Mouse (Mus musculus): ENCODE data around the gene Gm13889. TPM values are rescaled to one million over a fixed set of nuclear protein-coding genes. Genes with fewer than 3 reads are reported as not detected.
A peak's percentile ranks its signal among the peaks of the same experiment; 100 is the strongest.

Gm13889 gene
- polyA plus RNA-seq, 1 experiment from 2014 or later = 10.6 TPM

GRCm38 (mm10) chr2:93963802-93964201 is 6.8 kb upstream of the Gm13889 start:
- Histone ChIP-seq H3K27ac (replicated peaks; ENCODE audit: low read depth, low read length) (no peak overlapping the region), H3K36me3 (ENCODE audit: control insufficient read depth, insufficient read depth, low read length) (no peaks in the 10 kb centered on the region), H3K4me1 (ENCODE audit: control insufficient read depth, insufficient read depth, low read length) (no peaks in the 10 kb centered on the region), H3K4me2 (ENCODE audit: low read depth, low read length) (no peak overlapping the region), H3K4me3 (ENCODE audit: low read depth, low read length) (no peak overlapping the region), H3K9me3 (ENCODE audit: control insufficient read depth, low read length) (no peaks in the 10 kb centered on the region), H3K27me3 (replicated peaks; ENCODE audit: control insufficient read depth, insufficient read depth, low read length) (no peaks in the 10 kb centered on the region), H3K9ac (ENCODE audit: low read depth, low read length) (no peak overlapping the region)
- WGBS = 38% methylated on average over 1 of the region's 1 CpGs
- ATAC-seq (ENCODE audit: low read depth) (no peak), DNase-seq (ENCODE audit: low spot score) (no peak)

- WGBS = 69% methylated on average over 8 of the region's 8 CpGs
- Histone ChIP-seq H3K36me3 (ENCODE audit: control insufficient read depth, insufficient read depth, low read length) (no peaks in the 10 kb centered on the region), H3K4me1 (ENCODE audit: control insufficient read depth, insufficient read depth, low read length) (no peaks in the 10 kb centered on the region), H3K4me2 (ENCODE audit: low read depth, low read length) (no peak overlapping the region), H3K27me3 (replicated peaks; ENCODE audit: control insufficient read depth, insufficient read depth, low read length) (peaks cover 20% of the 10 kb centered on the region), H3K27ac (replicated peaks; ENCODE audit: low read depth, low read length) (no peak overlapping the region), H3K9ac (ENCODE audit: low read depth, low read length) (no peak overlapping the region), H3K4me3 (ENCODE audit: low read depth, low read length) (no peak overlapping the region), H3K9me3 (ENCODE audit: control insufficient read depth, low read length) (no peaks in the 10 kb centered on the region)
- DNase-seq (ENCODE audit: low spot score) (no peak), ATAC-seq (ENCODE audit: low read depth) (no peak)
Measured at GRCm38 (mm10) chr2:93961716-93962115, 4.7 kb upstream of the Gm13889 start.

- no peak overlapping the region for H3K9ac ChIP-seq (ENCODE audit: low read depth, low read length)
- WGBS = 74% methylated on average over 8 of the region's 8 CpGs
- ATAC-seq (ENCODE audit: low read depth) (no peak), DNase-seq (ENCODE audit: low spot score) (no peak)
- peaks cover 5% of the 10 kb centered on the region; the same call in 1 of the 2 replicates for H3K4me1 ChIP-seq (ENCODE audit: control insufficient read depth, insufficient read depth, low read length)
- H3K4me3 ChIP-seq (ENCODE audit: low read depth, low read length) = no peak overlapping the region
- peaks cover 42% of the 10 kb centered on the region for H3K27me3 ChIP-seq (replicated peaks; ENCODE audit: control insufficient read depth, insufficient read depth, low read length)
- H3K27ac ChIP-seq (replicated peaks; ENCODE audit: low read depth, low read length) = no peak overlapping the region
- H3K36me3 ChIP-seq (ENCODE audit: control insufficient read depth, insufficient read depth, low read length) = no peaks in the 10 kb centered on the region
- no peaks in the 10 kb centered on the region for H3K9me3 ChIP-seq (ENCODE audit: control insufficient read depth, low read length)
- no peak overlapping the region for H3K4me2 ChIP-seq (ENCODE audit: low read depth, low read length)
Measured at GRCm38 (mm10) chr2:93959346-93959745, 2.3 kb upstream of the Gm13889 start.

- H3K36me3 ChIP-seq (ENCODE audit: control insufficient read depth, insufficient read depth, low read length) = no peaks in the 10 kb centered on the region
- no peak overlapping the region for H3K27ac ChIP-seq (replicated peaks; ENCODE audit: low read depth, low read length)
- peaks cover 54% of the 10 kb centered on the region for H3K27me3 ChIP-seq (replicated peaks; ENCODE audit: control insufficient read depth, insufficient read depth, low read length)
- no peaks in the 10 kb centered on the region for H3K9me3 ChIP-seq (ENCODE audit: control insufficient read depth, low read length)
- 65% methylated on average over 3 of the region's 3 CpGs for WGBS
- H3K4me2 ChIP-seq (ENCODE audit: low read depth, low read length) = no peak overlapping the region
- H3K4me3 ChIP-seq (ENCODE audit: low read depth, low read length) = no peak overlapping the region
- H3K9ac ChIP-seq (ENCODE audit: low read depth, low read length) = no peak overlapping the region
- no peak for ATAC-seq (ENCODE audit: low read depth)
- DNase-seq (ENCODE audit: low spot score) = no peak
- H3K4me1 ChIP-seq (ENCODE audit: control insufficient read depth, insufficient read depth, low read length) = peaks cover 5% of the 10 kb centered on the region; the same call in 1 of the 2 replicates
Measured at GRCm38 (mm10) chr2:93958216-93958615, 1.2 kb upstream of the Gm13889 start.

GRCm38 (mm10) chr2:93957785-93958175 is 779 bp upstream of the Gm13889 start:
- Histone ChIP-seq H3K9ac (ENCODE audit: low read depth, low read length) (no peak overlapping the region), H3K9me3 (ENCODE audit: control insufficient read depth, low read length) (no peaks in the 10 kb centered on the region), H3K27ac (replicated peaks; ENCODE audit: low read depth, low read length) (no peak overlapping the region), H3K4me3 (ENCODE audit: low read depth, low read length) (no peak overlapping the region), H3K4me1 (ENCODE audit: control insufficient read depth, insufficient read depth, low read length) (peaks cover 5% of the 10 kb centered on the region; the same call in 1 of the 2 replicates), H3K27me3 (replicated peaks; ENCODE audit: control insufficient read depth, insufficient read depth, low read length) (peaks cover 56% of the 10 kb centered on the region), H3K36me3 (ENCODE audit: control insufficient read depth, insufficient read depth, low read length) (no peaks in the 10 kb centered on the region), H3K4me2 (ENCODE audit: low read depth, low read length) (no peak overlapping the region)
- 35% methylated on average over 8 of the region's 8 CpGs for WGBS
- ATAC-seq (ENCODE audit: low read depth) (peak; percentile 5; the same call in 1 of the 2 replicates), DNase-seq (ENCODE audit: low spot score) (no peak)

- peak; percentile 69 for DNase-seq (ENCODE audit: low spot score)
- peaks cover 5% of the 10 kb centered on the region; the same call in 1 of the 2 replicates for H3K4me1 ChIP-seq (ENCODE audit: control insufficient read depth, insufficient read depth, low read length)
- peak overlapping the region; percentile 72 for H3K9ac ChIP-seq (ENCODE audit: low read depth, low read length)
- H3K9me3 ChIP-seq (ENCODE audit: control insufficient read depth, low read length) = no peaks in the 10 kb centered on the region
- peak overlapping the region; percentile 66 for H3K4me3 ChIP-seq (ENCODE audit: low read depth, low read length)
- H3K36me3 ChIP-seq (ENCODE audit: control insufficient read depth, insufficient read depth, low read length) = no peaks in the 10 kb centered on the region
- no peak overlapping the region for H3K27ac ChIP-seq (replicated peaks; ENCODE audit: low read depth, low read length)
- H3K4me2 ChIP-seq (ENCODE audit: low read depth, low read length) = peak overlapping the region; percentile 95
- peaks cover 61% of the 10 kb centered on the region for H3K27me3 ChIP-seq (replicated peaks; ENCODE audit: control insufficient read depth, insufficient read depth, low read length)
- WGBS = 0% methylated on average over 19 of the region's 44 CpGs
- peak; percentile 62 for ATAC-seq (ENCODE audit: low read depth)
Measured at GRCm38 (mm10) chr2:93956331-93956801, 635 bp downstream of the Gm13889 start.

GRCm38 (mm10) chr2:93955886-93956285 is 1.1 kb downstream of the Gm13889 start:
- peak overlapping the region; percentile 95 for H3K4me2 ChIP-seq (ENCODE audit: low read depth, low read length)
- under 1% methylated on average over 30 of the region's 31 CpGs for WGBS
- H3K9me3 ChIP-seq (ENCODE audit: control insufficient read depth, low read length) = no peaks in the 10 kb centered on the region
- ATAC-seq (ENCODE audit: low read depth) (no peak), DNase-seq (ENCODE audit: low spot score) (no peak)
- H3K36me3 ChIP-seq (ENCODE audit: control insufficient read depth, insufficient read depth, low read length) = no peaks in the 10 kb centered on the region
- peaks cover 5% of the 10 kb centered on the region; the same call in 1 of the 2 replicates for H3K4me1 ChIP-seq (ENCODE audit: control insufficient read depth, insufficient read depth, low read length)
- no peak overlapping the region for H3K27ac ChIP-seq (replicated peaks; ENCODE audit: low read depth, low read length)
- H3K4me3 ChIP-seq (ENCODE audit: low read depth, low read length) = peak overlapping the region; percentile 66
- H3K9ac ChIP-seq (ENCODE audit: low read depth, low read length) = peak overlapping the region; percentile 72
- H3K27me3 ChIP-seq (replicated peaks; ENCODE audit: control insufficient read depth, insufficient read depth, low read length) = peaks cover 61% of the 10 kb centered on the region

- ATAC-seq (ENCODE audit: low read depth) (no peak), DNase-seq (ENCODE audit: low spot score) (no peak)
- WGBS = under 1% methylated on average over 31 of the region's 32 CpGs
- Histone ChIP-seq H3K27ac (replicated peaks; ENCODE audit: low read depth, low read length) (no peak overlapping the region), H3K9me3 (ENCODE audit: control insufficient read depth, low read length) (no peaks in the 10 kb centered on the region), H3K36me3 (ENCODE audit: control insufficient read depth, insufficient read depth, low read length) (no peaks in the 10 kb centered on the region), H3K4me1 (ENCODE audit: control insufficient read depth, insufficient read depth, low read length) (peaks cover 5% of the 10 kb centered on the region; the same call in 1 of the 2 replicates), H3K27me3 (replicated peaks; ENCODE audit: control insufficient read depth, insufficient read depth, low read length) (peaks cover 61% of the 10 kb centered on the region), H3K4me3 (ENCODE audit: low read depth, low read length) (peak overlapping the region; percentile 66), H3K9ac (ENCODE audit: low read depth, low read length) (no peak overlapping the region), H3K4me2 (ENCODE audit: low read depth, low read length) (peak overlapping the region; percentile 95)
Measured at GRCm38 (mm10) chr2:93954781-93955578, 2.0 kb downstream of the Gm13889 start.
